Mouse (Mus musculus) CH12.LX (cell line): ENCODE measurements around the gene Nrbf2. TPM values are rescaled to one million over a fixed set of nuclear protein-coding genes. Genes with fewer than 3 reads are reported as not detected.

ENCODE experiments used
- DNase-seq: peaks from one replicate; pipeline ENCODE4 v3.0.0-alpha.2; 2013; ENCODE audit errors: extremely low read depth
- H3K27ac ChIP-seq: 2 replicates; pipeline ENCODE4 v1.5.1; 2012; ENCODE audit warnings: low read depth, mild to moderate bottlenecking, control low read depth, moderate library complexity; ENCODE audit not compliant: insufficient read depth
- H3K27me3 ChIP-seq: replicated peaks from 2 replicates; pipeline ENCODE3; 2012; ENCODE audit warnings: inconsistent platforms
- H3K36me3 ChIP-seq, 2 experiments: replicated peaks in 1 of 2; 2 replicates each; pipeline versions ENCODE3 to v1.6.1; 2012; ENCODE audit warnings: inconsistent platforms in 1 of 2, low read length in 1 of 2, mild to moderate bottlenecking in 1 of 2, mixed read lengths in 1 of 2, moderate library complexity in 1 of 2; ENCODE audit not compliant: control insufficient read depth in 1 of 2, insufficient read depth in 1 of 2
- H3K4me1 ChIP-seq, 2 experiments: 2 replicates each; pipeline ENCODE4 v1.6.1; 2012; ENCODE audit warnings: inconsistent platforms in 1 of 2, moderate library complexity in 1 of 2; ENCODE audit not compliant: insufficient read depth in 2 of 2, control insufficient read depth in 1 of 2
- H3K4me2 ChIP-seq: 2 replicates; pipeline ENCODE4 v1.6.1; 2012; ENCODE audit warnings: low read depth, mild to moderate bottlenecking, control low read depth; ENCODE audit not compliant: poor library complexity, insufficient read depth, severe bottlenecking
- H3K4me3 ChIP-seq, 3 experiments: fragments of 150-350 bp in 1 of 3; sonication (generic) in 1 of 3; replicated peaks in 1 of 3; 2 replicates each; pipeline versions ENCODE3 to v1.5.1; 2011 to 2012; ENCODE audit warnings: low read depth in 2 of 3, low read length in 2 of 3, mild to moderate bottlenecking in 2 of 3, moderate library complexity in 2 of 3, control low read depth in 1 of 3, improper control_type of control experiment in 1 of 3, inconsistent platforms in 1 of 3, mixed read lengths in 1 of 3; ENCODE audit not compliant: poor library complexity in 1 of 3
- H3K79me2 ChIP-seq: replicated peaks from 2 replicates; pipeline ENCODE4 v1.6.1; 2012; ENCODE audit warnings: mild to moderate bottlenecking, moderate library complexity; ENCODE audit not compliant: control insufficient read depth, poor library complexity, insufficient read depth, severe bottlenecking; ENCODE audit errors: extremely low read depth
- H3K9ac ChIP-seq: 2 replicates; pipeline ENCODE4 v1.6.1; 2012; ENCODE audit warnings: low read depth, mild to moderate bottlenecking, control low read depth, moderate library complexity; ENCODE audit not compliant: insufficient read depth
- H3K9me3 ChIP-seq: replicated peaks from 2 replicates; pipeline ENCODE3; 2012; ENCODE audit warnings: low read length, inconsistent platforms, mixed read lengths
- BHLHE40 ChIP-seq: IDR thresholded peaks from 2 replicates; pipeline ENCODE4 v1.6.1; 2011; ENCODE audit warnings: mild to moderate bottlenecking, low read depth, low read length, improper control_type of control experiment
- CHD1 ChIP-seq: IDR thresholded peaks from 2 replicates; pipeline ENCODE4 v1.6.1; 2012; ENCODE audit warnings: low read depth, low read length, improper control_type of control experiment, inconsistent platforms
- E2F4 ChIP-seq: IDR thresholded peaks from 2 replicates; pipeline ENCODE4 v1.6.1; 2011; ENCODE audit warnings: low read depth, low read length, improper control_type of control experiment; ENCODE audit not compliant: insufficient replicate concordance
- ELF1 ChIP-seq: IDR thresholded peaks from 2 replicates; pipeline ENCODE4 v1.6.1; 2014; ENCODE audit warnings: low read depth, mild to moderate bottlenecking, inconsistent platforms, low read length, improper control_type of control experiment
- EP300 ChIP-seq: IDR thresholded peaks from 2 replicates; pipeline ENCODE4 v1.6.1; 2011; ENCODE audit warnings: low read length, improper control_type of control experiment
- GABPA ChIP-seq: IDR thresholded peaks from 2 replicates; pipeline ENCODE4 v1.6.1; 2012; ENCODE audit warnings: low read depth, low read length, improper control_type of control experiment, inconsistent platforms; ENCODE audit not compliant: insufficient replicate concordance
- IRF4 ChIP-seq: IDR thresholded peaks from 2 replicates; pipeline ENCODE4 v1.6.1; 2014; ENCODE audit warnings: low read depth, mild to moderate bottlenecking, inconsistent platforms, low read length, improper control_type of control experiment
- JUND ChIP-seq: conservative IDR thresholded peaks from 2 replicates; pipeline ENCODE4 v1.6.1; 2011; ENCODE audit warnings: low read depth, low read length, improper control_type of control experiment
- MAFK ChIP-seq: IDR thresholded peaks from 2 replicates; pipeline ENCODE4 v1.6.1; 2011; ENCODE audit warnings: low read length, improper control_type of control experiment; ENCODE audit not compliant: insufficient replicate concordance
- MAX ChIP-seq: IDR thresholded peaks from 2 replicates; pipeline ENCODE4 v1.6.1; 2011; ENCODE audit warnings: low read length, improper control_type of control experiment
- MXI1 ChIP-seq: IDR thresholded peaks from 2 replicates; pipeline ENCODE4 v1.6.1; 2011; ENCODE audit warnings: mild to moderate bottlenecking, low read depth, low read length, improper control_type of control experiment
- PAX5 ChIP-seq: IDR thresholded peaks from 2 replicates; pipeline ENCODE4 v1.6.1; 2012; ENCODE audit warnings: low read length, inconsistent platforms, mixed read lengths
- POLR2AphosphoS2 ChIP-seq: IDR thresholded peaks from 2 replicates; pipeline ENCODE4 v1.6.1; 2011; ENCODE audit warnings: low read depth, low read length, improper control_type of control experiment
- RAD21 ChIP-seq: IDR thresholded peaks from 2 replicates; pipeline ENCODE4 v1.6.1; 2011; ENCODE audit warnings: low read depth, mild to moderate bottlenecking, low read length, improper control_type of control experiment, moderate library complexity
- RCOR1 ChIP-seq: conservative IDR thresholded peaks from 2 replicates; pipeline ENCODE4 v1.6.1; 2012; ENCODE audit warnings: low read depth, mild to moderate bottlenecking, inconsistent platforms, low read length, improper control_type of control experiment
- TCF12 ChIP-seq: IDR thresholded peaks from 2 replicates; pipeline ENCODE4 v1.6.1; 2014; ENCODE audit warnings: low read depth, mild to moderate bottlenecking, inconsistent platforms, low read length, improper control_type of control experiment
- USF1 ChIP-seq: IDR thresholded peaks from 2 replicates; pipeline ENCODE4 v1.6.1; 2014; ENCODE audit warnings: low read depth, mild to moderate bottlenecking, inconsistent platforms, low read length, improper control_type of control experiment
- USF2 ChIP-seq: conservative IDR thresholded peaks from 2 replicates; pipeline ENCODE4 v1.6.1; 2011; ENCODE audit warnings: low read depth, low read length, improper control_type of control experiment
- ZKSCAN1 ChIP-seq: IDR thresholded peaks from 2 replicates; pipeline ENCODE4 v1.6.1; 2012; ENCODE audit warnings: low read depth, inconsistent platforms, low read length, improper control_type of control experiment, borderline replicate concordance
- dilution Hi-C: fragments of 300-500 bp; cut with MboI; formaldehyde crosslinking; loops from 2 replicates; pipeline ENCODE4 v1.14.3; 2020; ENCODE audit warnings: low sequenced_read_pairs; ENCODE audit not compliant: extremely low pct_unique_long_range_greater_than_20kb, extremely low pct_ligation_motif_present
- in situ Hi-C: fragments of 300-500 bp; cut with MboI; formaldehyde crosslinking; loops from 3 replicates; pipeline ENCODE4 v1.14.3; 2019; ENCODE audit warnings: low sequenced_read_pairs, low pct_ligation_motif_present, low pct_unique_long_range_greater_than_20kb, mixed read lengths
- polyA plus RNA-seq: library from polyadenylated mRNA; unstranded; fragments of >175 nt; gene quantifications from 2 replicates; pipeline ENCODE4 v1.2.1, GENCODE M21; 2012; ENCODE audit warnings: low read depth; ENCODE audit not compliant: insufficient read length
- total RNA-seq, 2 experiments: library from RNA; depleted of rRNA; stranded (reverse); fragments of 300-350 nt in 1 of 2; fragments of >200 nt in 1 of 2; gene quantifications; 2 replicates each; pipeline ENCODE4 v1.2.3; 2012 to 2014

The Nrbf2 gene
- total and polyA plus RNA-seq, 3 experiments: 16.6 to 33.0 (median 17.8) TPM

DNA sequence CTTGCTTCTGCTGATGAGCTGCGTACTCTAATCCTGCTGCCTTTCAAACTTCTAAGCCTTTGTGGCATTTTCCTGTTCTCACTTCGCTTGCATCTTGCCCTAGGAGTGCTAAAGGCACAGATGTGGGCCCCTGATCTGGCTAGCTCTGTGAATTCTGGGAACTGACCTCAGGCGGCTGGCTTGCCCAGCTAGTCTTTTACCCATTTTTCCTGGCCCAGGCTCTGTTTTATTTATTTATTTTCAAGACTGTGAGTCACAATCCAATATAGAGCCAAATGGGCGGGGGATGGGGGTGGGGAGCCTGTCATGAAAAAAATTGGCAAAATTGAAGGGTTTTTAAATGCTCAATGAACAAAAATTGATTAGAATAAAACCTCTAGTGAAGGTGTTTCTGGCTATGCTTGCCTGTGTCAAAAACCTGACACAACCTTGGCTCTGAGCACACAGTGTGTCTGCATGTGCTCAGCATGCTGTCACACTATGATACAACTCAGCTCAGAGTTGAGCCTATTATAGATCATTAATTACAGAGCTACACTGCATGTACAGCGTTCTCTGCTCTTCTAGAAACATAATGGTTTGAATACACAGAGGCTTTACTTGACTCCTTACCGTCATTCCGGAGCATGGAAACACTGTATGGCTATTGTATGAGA lies 24.5 kb upstream of the Nrbf2 start:
- peaks cover 55 to 81% of the 10 kb centered on the region in 2 experiments for H3K36me3 ChIP-seq
- H3K9ac ChIP-seq: no peak overlapping the region
- in situ Hi-C loops (loop anchor here (10.0 to 25.0 kb wide), 2 partner anchors 228 to 405 kb away; partner anchors contain the start of genes Ado and Egr2), dilution Hi-C loops (no loop called here)
- no peaks in the 10 kb centered on the region for H3K9me3 ChIP-seq
- no peak overlapping the region for H3K4me3 ChIP-seq
- DNase-seq: no peak
- H3K4me2 ChIP-seq: no peak overlapping the region
- H3K4me1 ChIP-seq: peaks cover 10 to 23% of the 10 kb centered on the region in 2 experiments
- no peaks in the 10 kb centered on the region for H3K27me3 ChIP-seq
- H3K79me2 ChIP-seq: peaks cover 26% of the 10 kb centered on the region
- TF ChIP-seq IRF4: no peak
- TF ChIP-seq ZKSCAN1: peak; percentile 86
- no peak overlapping the region for H3K27ac ChIP-seq

DNA sequence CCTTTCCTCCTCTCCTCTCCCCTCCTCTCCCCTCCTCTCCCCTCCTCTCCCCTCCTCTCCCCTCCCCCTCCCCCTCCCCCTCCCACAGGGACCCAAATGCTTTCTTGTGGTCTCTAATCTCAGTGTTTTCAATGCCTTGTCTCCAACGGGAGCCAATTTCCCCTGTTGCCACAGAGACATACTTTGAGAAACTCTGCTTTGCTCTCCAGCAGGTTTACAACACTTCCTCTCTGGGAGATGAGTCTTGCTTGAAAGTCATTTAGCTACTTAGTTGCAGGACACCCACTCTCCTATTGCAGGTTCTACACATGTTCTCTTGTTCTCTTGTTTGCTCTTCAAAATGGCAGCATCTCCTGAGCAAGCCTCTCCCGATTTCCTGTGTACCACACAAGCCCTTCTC lies 17.2 kb upstream of the Nrbf2 start:
- Histone ChIP-seq H3K9me3 (peaks cover 2% of the 10 kb centered on the region), H3K4me1 (peaks cover 6 to 36% of the 10 kb centered on the region in 2 experiments; a peak in 3 of 4 replicates), H3K4me2 (no peak overlapping the region), H3K27me3 (no peaks in the 10 kb centered on the region), H3K36me3 (peaks cover 33 to 59% of the 10 kb centered on the region in 2 experiments), H3K9ac (no peak overlapping the region), H3K79me2 (peaks cover 58% of the 10 kb centered on the region), H3K4me3 (no peak overlapping the region), H3K27ac (no peak overlapping the region)
- dilution Hi-C loops: no loop called here
- TF ChIP-seq TCF12: no peak
- no peak for DNase-seq
- in situ Hi-C loops: loop anchor here (10.0 to 25.0 kb wide), 2 partner anchors 235 to 398 kb away; partner anchors contain the start of genes Ado and Egr2

GRCm38 (mm10) chr10:67301046-67301445 lies 15.9 kb upstream of the Nrbf2 start:
- Histone ChIP-seq H3K4me1 (peaks cover 10 to 44% of the 10 kb centered on the region in 2 experiments; a peak in 3 of 4 replicates), H3K27me3 (no peaks in the 10 kb centered on the region), H3K4me3 (no peak overlapping the region), H3K79me2 (peaks cover 55% of the 10 kb centered on the region), H3K9me3 (peaks cover 2% of the 10 kb centered on the region), H3K9ac (no peak overlapping the region), H3K36me3 (peaks cover 26 to 47% of the 10 kb centered on the region in 2 experiments), H3K4me2 (peak overlapping the region; percentile 25; the same call in 1 of the 2 replicates)
- DNase-seq: no peak
- in situ Hi-C loops (loop anchor here (10.0 to 25.0 kb wide), 2 partner anchors 236 to 396 kb away; partner anchors contain the start of genes Ado and Egr2), dilution Hi-C loops (no loop called here)
- TF ChIP-seq GABPA (no peak), MAX (no peak), POLR2AphosphoS2 (no peak), MXI1 (no peak), JUND (no peak), RAD21 (no peak), PAX5 (no peak), EP300 (no peak), USF2 (no peak), TCF12 (no peak), BHLHE40 (no peak), E2F4 (no peak), CHD1 (no peak), MAFK (no peak), RCOR1 (no peak), ELF1 (no peak), USF1 (no peak)
- TF ChIP-seq, all 38 proteins: peak for 0
- peak overlapping the region; percentile 18; the same call in 1 of the 2 replicates for H3K27ac ChIP-seq
